Mouse (Mus musculus) kidney, adult 2 months (tissue): ENCODE data around the gene Wdr46. TPM values are rescaled to one million over a fixed set of nuclear protein-coding genes. Genes with fewer than 3 reads are reported as not detected.

Experiments
- DNase-seq: peaks from one replicate; pipeline ENCODE4 v3.0.0; 2021
- H3K27ac ChIP-seq: fragments of 200-500 bp; 2 replicates; pipeline ENCODE4 v1.5.1; 2012; ENCODE audit warnings: low read depth, low read length, control low read depth, inconsistent platforms; ENCODE audit not compliant: insufficient read depth
- H3K27me3 ChIP-seq: fragments of 200-500 bp; replicated peaks from 2 replicates; pipeline ENCODE4 v1.6.1; 2012; ENCODE audit warnings: mild to moderate bottlenecking, moderate library complexity, low read length, inconsistent platforms; ENCODE audit not compliant: control insufficient read depth, insufficient read depth
- H3K36me3 ChIP-seq: fragments of 200-500 bp; 2 replicates; pipeline ENCODE4 v1.6.1; 2012; ENCODE audit warnings: mild to moderate bottlenecking, moderate library complexity, low read length, inconsistent platforms; ENCODE audit not compliant: control insufficient read depth, insufficient read depth
- H3K4me1 ChIP-seq: fragments of 200-500 bp; 2 replicates; pipeline ENCODE4 v1.6.1; 2011; ENCODE audit warnings: low read length; ENCODE audit not compliant: control insufficient read depth, insufficient read depth
- H3K4me3 ChIP-seq: fragments of 200-500 bp; 2 replicates; pipeline ENCODE4 v1.5.1; 2011; ENCODE audit warnings: mild to moderate bottlenecking, low read depth, low read length, control low read depth; ENCODE audit not compliant: insufficient read depth
- CTCF ChIP-seq: fragments of 200-500 bp; conservative IDR thresholded peaks from 2 replicates; pipeline ENCODE4 v1.5.1; 2011; ENCODE audit warnings: low read depth, mild to moderate bottlenecking, control low read depth, low read length, moderate library complexity, mixed read lengths; ENCODE audit not compliant: insufficient read depth, insufficient read length
- POLR2A ChIP-seq: fragments of 200-500 bp; IDR thresholded peaks from one replicate; pipeline ENCODE4 v1.6.1; 2011; ENCODE audit warnings: low read depth, low read length, control low read depth
- WGBS: fragments of 180-500 bp; shearing (Covaris S2); methylation state at CpG from one replicate; pipeline ENCODE4 v1.1.7; 2018; 5-methylcytosine and 5-hydroxymethylcytosine counted together
- polyA plus RNA-seq: library from polyadenylated mRNA; depleted of rRNA; stranded (reverse); fragments of >200 nt; gene quantifications from 2 replicates; pipeline ENCODE4 v1.2.3, GENCODE M21; 2012

The Wdr46 gene
- polyA plus RNA-seq, 1 experiment, result 16.0 TPM

DNA sequence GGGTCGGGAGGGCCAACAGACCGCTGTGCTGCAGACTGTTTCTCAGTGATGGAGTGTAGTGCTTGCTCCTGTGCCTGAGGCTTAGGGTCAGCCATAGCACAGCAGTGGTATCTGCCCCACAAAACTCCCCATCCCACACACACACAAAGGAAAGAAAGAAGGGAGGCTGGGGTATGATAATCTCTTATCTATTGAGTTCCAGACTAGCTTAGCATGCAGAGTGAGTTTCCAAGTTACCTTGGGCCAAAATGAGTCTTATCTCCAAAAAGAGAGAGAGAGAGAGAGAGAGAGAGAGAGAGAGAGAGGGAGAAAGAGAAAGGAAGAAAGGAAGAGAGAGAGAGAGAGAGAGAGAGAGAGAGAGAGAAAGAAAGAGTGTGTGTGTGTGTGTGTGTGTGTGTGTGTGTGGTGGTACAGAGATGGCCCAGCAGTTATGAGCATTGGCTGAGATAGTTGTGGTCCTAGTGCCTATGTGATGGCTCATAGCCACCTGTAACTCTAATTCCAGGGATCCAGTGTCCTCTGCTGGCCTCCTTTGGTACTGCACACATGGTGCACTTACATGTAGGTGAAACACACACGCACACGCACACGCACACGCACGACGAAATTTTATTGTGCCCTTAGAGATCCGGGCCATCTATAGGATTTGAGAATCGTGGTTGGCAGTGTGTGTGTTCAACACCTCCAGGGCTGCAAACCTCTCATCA, 15.7 kb upstream of the Wdr46 start:
- no peaks in the 10 kb centered on the region for H3K36me3 ChIP-seq
- H3K27me3 ChIP-seq, result no peaks in the 10 kb centered on the region
- no peak overlapping the region for H3K4me3 ChIP-seq
- TF ChIP-seq CTCF (peak; percentile 60), POLR2A (no peak)
- 84% methylated on average over 10 of the region's 10 CpGs for WGBS
- no peaks in the 10 kb centered on the region for H3K4me1 ChIP-seq
- DNase-seq, result no peak
- no peak overlapping the region for H3K27ac ChIP-seq

- TF ChIP-seq CTCF (0 out of 2 replicates have a peak, but pooled peaks have one; percentile 10), POLR2A (no peak)
- H3K36me3 ChIP-seq, result no peaks in the 10 kb centered on the region
- H3K27ac ChIP-seq, result no peak overlapping the region
- no peak overlapping the region for H3K4me3 ChIP-seq
- H3K4me1 ChIP-seq, result no peaks in the 10 kb centered on the region
- no peaks in the 10 kb centered on the region for H3K27me3 ChIP-seq
- WGBS, result 83% methylated on average over 21 of the region's 21 CpGs
- no peak for DNase-seq
Observed at GRCm38 (mm10) chr17:33925406-33926116, 14.9 kb upstream of the Wdr46 start.

DNA sequence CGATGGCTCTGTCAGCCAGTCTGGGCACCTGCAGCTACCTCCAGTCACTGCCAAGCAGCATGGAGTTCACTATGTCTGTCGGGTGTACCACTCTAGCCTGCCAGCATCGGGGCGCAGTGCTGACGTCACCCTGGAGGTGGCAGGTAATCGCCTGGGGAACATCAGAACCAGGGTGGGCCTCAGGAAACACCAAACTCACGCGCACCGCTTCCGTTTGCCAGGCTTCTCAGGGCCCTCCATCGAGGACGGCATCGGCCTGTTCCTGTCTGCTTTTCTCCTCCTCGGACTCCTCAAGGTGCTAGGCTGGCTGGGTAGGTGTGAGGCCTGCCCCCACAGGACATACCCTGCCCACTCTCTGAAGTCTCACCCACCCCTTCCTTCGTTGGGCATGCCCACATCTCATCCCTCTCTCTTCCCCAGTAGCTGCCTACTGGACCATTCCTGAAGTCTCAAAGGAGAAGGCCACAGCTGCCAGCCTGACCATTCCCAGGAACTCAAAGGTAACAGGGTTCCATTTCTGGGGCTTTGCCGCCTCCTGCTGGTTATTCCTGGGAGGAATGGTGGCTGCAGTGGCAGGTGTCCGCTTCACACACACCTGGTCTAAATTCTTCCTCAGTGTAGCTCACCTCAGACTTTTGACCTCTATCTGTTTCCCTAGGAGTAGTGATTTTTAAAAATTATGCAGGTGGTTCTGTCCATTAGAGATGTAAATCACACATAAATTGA, 14.1 kb upstream of the Wdr46 start:
- peak; percentile 51 for DNase-seq
- 80% methylated on average over 17 of the region's 17 CpGs for WGBS
- Histone ChIP-seq H3K4me3 (no peak overlapping the region), H3K27me3 (no peaks in the 10 kb centered on the region), H3K4me1 (no peaks in the 10 kb centered on the region), H3K27ac (no peak overlapping the region), H3K36me3 (no peaks in the 10 kb centered on the region)
- TF ChIP-seq POLR2A (no peak), CTCF (peak; percentile 56)

GRCm38 (mm10) chr17:33928251-33928947, 12.1 kb upstream of the Wdr46 start:
- no peaks in the 10 kb centered on the region for H3K36me3 ChIP-seq
- TF ChIP-seq POLR2A, result no peak
- TF ChIP-seq CTCF, result no peak
- H3K27me3 ChIP-seq, result no peaks in the 10 kb centered on the region
- no peaks in the 10 kb centered on the region for H3K4me1 ChIP-seq
- WGBS, result 56% methylated on average over 21 of the region's 21 CpGs
- H3K27ac ChIP-seq, result no peak overlapping the region
- DNase-seq, result no peak
- peak overlapping the region; percentile 83; the same call in 1 of the 2 replicates for H3K4me3 ChIP-seq

- Histone ChIP-seq H3K27ac (peak within 1 kb of the TSS; percentile 96), H3K36me3 (no peaks in the 10 kb centered on the region), H3K27me3 (no peaks in the 10 kb centered on the region), H3K4me3 (peak within 1 kb of the TSS; percentile 83), H3K4me1 (no peaks in the 10 kb centered on the region)
- DNase-seq, result peak; percentile 94
- WGBS, result 1% methylated on average over 77 of the region's 80 CpGs
- TF ChIP-seq CTCF (0 out of 2 replicates have a peak, but pooled peaks have one; percentile 18), POLR2A (no peak)
Observed at GRCm38 (mm10) chr17:33929371-33930279, 10.8 kb upstream of the Wdr46 start, which contains the start of gene Rgl2. Gene Rgl2 (plus strand): TSS chr17:33929543.
